Mouse (Mus musculus) natural killer cell, adult 2 months (primary cell): Measurements from ENCODE around the gene Mfsd4a.

Source experiments
- DNase-seq, 2 experiments: peaks; one replicate each; pipeline ENCODE4 v3.0.0; 2022; ENCODE audit warnings: low spot score in 2 of 2

Mfsd4a gene

DNA sequence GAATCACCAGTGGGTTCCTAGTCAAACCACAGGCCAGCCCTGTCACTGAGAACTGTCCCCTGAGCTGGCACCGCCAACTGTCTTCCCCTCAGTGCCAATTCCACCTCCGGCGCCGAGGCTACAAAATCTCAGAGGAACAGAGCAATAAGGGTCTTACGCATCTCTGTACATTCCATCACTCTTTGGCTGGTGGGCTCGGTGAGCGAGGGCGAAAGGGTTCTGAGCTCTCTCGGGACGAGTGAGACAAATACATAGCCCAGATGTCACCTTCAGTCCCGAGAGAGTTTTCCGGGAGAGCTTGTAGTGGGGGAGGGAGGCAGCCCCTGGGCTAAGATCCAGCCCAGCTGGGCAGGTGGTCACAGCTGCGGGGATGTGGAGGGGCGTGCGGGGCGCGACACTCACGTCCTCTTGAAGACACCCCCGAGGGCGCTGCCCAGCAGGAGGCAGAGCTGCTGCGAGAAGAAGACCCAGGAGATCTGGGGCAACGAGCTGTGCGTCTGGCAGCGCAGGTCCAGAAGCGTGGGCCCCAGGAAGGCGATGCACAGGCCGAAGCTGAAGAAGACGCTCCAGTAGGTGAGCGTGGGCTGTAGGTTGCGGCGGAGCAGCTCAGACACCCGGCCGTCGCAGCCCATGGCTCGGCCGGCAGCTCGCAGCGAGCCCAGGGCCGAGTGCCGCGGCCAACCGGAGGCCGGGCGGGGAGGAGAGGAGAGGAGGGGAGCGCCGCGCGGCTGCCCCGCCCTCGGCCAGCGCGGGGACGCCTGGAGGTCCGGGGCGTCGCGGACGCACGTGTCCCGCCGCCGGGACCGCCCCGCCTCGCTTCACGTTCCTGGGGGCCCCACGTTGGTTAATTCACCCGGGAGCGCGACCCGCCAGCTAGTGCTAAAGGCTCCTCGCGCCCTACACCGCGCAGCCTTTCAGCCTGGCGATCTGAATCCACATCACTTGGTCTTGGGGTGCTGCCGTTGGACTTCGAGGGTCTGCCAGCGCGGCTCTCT, at the start of gene Mfsd4a:
TSS of gene Mfsd4a (minus strand) at position 802 of the 995 bp plus-strand sequence.
- peak in 1 of 2 experiments; percentile 2 for DNase-seq

DNA sequence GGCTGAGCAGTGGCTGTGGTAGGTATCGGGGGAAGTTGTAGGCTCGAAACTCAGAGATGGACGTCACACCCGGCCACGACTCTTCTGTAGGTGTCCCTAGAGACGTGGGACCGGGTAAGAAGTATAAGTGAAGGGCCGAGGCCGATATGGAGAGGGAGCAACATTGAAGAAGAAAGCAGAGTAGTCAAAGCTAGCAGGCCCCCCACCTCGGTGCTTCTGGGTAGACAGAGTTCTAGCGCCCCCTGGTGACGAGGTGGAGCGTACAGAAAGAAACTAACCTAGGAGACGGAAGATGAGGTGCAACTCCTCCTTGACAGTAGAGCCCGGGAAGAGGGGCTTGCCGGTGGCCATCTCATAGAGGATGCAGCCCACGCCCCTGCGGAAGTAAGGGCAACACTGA, 48.7 kb upstream of the Mfsd4a start:
- peak; percentile 47 to 77 for DNase-seq

DNA sequence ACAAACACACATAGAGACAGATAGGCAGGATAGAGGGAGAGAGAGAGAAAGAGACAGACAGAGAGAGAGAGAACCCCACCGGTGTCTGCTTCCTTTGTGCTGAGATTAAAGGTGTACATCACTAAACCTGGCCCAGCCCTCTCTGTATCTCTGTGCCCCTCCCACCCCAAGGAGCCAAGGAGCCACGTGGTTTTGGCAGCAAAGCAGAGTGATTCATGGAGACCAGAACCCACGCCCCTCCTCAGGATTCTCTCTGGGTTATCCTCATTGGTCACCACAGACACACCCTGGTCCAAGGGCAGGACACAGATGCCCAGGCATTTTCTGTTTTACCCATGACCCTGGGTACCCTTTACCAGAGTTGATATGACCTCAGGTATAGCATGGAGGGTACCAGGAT, 45.2 kb upstream of the Mfsd4a start:
- no peak for DNase-seq

DNA sequence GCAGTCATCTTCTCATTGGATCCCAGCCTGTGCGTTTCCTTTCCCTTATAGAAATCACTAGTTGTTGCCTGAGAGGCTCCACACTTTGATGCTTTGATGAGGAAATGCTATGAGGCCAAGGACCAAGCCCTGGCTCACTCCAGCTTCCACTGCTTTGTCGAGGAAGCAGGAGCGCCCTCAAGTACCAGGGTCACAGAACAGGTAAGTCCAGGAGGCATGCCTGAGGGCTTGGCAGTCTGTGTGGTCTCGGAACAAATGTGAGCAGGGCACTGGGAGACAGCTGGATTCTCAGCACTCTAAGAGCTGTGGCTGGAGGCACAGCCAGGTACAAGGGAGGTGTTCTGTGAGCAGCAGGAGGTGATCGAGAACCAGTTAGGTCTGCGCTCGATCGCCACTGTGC, 44.6 kb upstream of the Mfsd4a start:
- no peak for DNase-seq

DNA sequence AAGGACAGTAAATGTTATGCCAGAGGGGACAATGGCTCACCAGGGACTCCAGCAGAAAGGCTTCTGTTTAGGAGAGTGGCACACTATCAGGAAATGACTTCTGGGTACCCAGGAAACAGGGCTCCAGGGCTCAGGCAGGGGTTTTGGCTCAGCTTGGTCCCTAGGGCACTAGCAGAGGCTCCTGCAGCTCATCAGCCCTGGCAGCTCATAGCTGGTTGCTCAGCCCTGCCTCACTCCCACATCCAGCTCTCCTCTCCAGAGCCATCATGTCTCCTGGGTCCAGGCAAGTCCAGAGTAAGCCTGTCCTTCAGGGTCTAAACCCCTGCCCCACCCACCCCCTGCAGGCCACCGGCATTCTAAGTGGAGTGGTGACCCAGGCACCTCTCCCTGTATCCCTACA, 43.5 kb upstream of the Mfsd4a start:
- no peak for DNase-seq

DNA sequence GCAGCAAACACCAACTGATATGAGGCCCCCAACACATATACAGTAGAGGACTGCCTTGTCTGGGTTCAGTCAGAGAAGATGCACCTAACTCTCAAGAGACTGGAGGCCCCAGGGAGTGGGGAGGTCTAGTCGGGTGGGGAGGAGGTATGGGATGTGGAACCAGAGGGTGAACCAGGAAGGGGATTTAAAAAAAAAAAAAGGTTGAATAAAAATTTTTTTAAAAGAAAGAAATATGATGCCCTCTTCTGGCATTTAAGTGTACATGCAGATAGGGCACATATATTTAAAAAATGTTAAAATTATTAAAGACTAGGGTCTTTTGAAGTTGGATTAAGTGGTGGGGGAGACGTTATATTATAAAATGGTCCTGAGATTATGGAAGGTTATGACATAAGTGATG, 41.5 kb upstream of the Mfsd4a start:
- no peak for DNase-seq

DNA sequence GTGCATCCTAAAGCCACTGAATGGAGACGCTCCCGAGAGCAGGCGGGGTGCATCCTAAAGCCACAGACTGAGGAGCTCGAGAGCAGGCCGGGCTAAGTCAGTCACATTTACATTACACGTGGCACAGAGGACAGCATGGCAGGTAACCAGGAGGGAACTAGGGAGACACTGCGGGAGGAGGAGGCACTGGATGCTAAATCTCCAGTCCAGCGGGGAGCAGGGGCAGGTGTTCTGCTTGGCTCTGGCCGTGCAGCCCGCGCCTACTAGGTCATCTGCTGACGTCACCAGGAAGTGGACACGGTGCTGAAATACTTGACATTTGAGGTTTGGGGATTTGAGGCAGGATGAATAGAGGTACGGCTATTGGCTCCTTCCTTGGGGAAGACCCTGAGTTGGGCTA, 36.5 kb upstream of the Mfsd4a start:
- DNase-seq = no peak

DNA sequence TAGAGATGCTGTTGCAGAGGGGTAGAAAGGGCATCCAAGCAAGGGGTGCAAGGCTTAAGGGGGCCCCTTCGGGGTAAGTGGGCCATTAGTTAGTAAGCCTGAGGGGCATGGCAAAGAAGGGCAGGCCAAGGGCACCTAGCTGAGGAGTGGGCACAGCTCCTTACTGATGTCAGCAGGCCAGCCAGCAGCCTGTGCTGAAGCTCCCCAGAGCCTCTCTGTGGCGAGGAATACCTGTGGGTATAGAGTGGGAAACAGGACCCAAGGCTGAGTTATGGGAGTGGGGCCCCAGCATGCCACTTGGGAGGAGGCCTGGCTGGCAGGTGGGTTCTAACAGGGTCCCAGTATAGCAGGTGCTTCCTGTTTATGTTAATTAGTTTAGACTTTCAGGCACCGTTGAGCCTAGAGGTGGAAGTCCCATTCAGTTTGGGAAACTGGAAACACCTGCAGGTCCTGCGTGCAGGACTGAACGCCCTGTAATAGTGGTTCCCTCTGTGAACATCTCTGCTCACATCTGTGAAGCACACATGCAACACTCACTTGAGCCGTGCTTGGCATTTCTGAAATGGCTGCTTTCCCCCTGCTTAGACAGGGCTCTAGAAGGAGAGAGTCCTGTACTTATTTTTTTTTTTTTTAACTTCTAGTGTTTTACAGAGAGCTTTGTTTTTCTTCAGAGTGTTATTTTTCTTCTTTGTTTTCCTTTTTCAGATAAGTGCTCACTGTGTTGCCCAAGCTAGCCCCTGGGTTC, 34.3 kb upstream of the Mfsd4a start:
- DNase-seq = no peak

DNA sequence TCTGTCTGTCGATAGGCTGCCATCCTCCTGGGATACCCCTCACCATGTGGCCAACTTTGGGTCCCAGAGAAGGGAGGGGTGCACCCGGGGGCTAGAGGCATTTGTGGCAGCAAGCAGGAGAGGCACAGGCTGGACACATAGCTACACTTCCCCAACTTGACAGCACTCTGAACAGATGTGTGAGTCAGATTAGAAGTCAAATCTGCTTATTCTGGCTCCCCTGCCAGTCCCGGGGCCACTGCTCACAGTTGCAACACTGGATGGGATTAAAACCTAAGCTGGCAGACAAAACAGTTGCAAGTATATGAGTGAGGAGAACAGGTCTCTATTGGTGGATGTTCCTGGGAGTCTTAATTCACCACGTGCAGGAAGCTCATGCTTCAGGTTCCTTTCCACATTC, 31.9 kb upstream of the Mfsd4a start:
- no peak for DNase-seq

DNA sequence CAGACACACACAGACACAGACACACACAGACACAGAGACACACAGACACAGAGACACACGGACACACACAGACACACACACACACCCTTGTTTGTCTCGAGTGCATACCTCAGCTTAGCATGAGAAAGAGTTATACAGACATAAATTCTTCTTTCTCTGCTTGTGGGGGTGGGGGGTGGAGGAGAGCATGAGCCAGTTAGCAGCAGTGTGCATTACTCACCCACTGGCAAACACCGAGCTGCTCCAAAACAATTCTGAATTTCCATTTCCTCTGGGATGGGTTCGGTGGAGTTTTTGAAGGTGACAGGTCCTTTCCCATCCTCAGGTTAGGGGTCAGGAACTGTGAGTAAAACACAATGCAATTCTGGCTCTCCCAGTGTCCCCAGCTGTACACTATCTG, 31.2 kb upstream of the Mfsd4a start:
- no peak for DNase-seq

DNA sequence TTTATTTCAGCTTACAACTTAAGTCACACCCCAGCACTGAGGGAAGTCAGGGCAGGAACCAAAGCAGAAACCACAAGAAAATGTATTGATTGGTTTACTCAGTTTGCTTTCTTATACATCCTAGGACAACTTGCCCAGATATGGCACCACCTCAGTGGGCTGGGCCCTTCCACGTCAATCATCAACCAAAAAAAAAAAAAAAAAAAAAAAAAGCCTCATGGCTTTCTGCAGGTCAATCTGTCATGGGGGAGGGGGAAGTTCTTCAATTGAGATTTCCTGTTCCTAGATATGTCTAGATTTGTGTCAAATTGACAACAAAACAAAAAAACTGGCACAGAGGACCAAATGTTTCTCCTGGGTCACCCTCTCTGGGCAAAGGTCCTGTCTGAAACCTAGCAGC, 30.2 kb upstream of the Mfsd4a start:
- no peak for DNase-seq

DNA sequence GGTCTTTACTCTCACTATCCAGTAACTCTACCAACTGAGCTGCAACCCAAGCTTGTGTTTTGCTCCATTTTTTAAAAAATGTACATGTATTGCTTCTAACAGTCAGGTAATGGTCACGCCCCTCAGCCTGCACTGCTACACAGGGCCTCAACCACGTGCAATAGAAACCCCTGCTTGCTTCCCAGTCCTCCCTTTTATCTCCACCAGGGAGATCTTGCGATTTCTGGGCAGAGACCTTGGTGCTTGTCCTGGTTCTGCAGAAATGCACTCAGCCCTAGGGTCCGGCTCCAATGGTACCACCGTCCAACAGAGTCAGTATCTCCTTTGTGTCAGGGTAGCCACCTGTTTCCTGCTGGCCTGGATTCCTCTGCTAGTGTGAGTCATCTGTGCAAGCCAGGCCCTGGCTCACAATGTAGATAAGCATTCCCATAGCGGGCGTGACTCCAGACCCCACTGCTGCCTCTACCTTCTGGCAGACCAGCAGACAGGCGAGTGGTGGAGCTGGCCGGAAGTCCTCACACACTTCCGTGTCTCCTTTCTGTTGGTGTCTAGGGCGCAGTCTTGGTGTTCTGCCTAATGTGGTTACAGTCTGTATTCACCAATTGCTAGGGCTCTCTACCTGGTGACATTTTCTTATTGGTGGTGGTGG, 27.6 kb upstream of the Mfsd4a start:
- DNase-seq = peak in 1 of 2 experiments; percentile 23

DNA sequence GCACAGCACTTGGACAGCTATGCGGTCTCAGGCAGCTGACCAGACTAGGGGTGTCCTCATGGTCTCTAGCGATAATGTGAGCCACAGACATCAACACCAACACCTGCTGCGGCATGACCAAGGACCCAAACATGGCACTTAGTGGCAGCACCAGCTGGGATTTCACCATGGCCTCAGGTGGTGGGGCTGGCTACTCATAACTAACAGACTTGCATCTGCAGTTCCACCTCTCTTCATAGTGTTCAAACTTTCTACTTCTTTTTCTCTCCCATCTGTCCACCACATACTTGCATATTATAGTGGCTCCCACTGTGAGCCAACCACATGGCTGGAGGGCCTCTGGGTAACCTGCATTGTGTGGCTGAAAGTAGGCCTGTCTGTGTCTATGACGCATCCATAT, 25.4 kb upstream of the Mfsd4a start:
- no peak for DNase-seq

DNA sequence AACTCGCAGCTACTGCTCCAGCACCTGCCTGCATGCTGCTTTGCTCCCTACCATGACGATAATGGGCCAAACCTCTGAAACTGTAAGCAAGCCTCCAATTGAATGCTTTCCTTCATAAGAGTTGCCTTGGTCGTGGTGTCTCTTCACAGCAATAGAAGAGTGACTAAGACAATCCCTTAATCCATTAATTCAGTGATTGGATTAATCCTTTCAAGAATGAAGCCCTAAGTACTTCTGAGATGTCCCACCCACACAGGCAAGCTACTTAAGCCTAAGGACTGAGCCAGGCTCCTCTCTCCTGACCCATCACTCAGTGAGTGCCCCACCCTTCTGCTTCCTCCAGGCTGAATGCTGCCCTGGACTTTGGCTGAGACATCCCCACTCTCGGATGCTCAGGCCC, 22.4 kb upstream of the Mfsd4a start:
- DNase-seq = no peak

DNA sequence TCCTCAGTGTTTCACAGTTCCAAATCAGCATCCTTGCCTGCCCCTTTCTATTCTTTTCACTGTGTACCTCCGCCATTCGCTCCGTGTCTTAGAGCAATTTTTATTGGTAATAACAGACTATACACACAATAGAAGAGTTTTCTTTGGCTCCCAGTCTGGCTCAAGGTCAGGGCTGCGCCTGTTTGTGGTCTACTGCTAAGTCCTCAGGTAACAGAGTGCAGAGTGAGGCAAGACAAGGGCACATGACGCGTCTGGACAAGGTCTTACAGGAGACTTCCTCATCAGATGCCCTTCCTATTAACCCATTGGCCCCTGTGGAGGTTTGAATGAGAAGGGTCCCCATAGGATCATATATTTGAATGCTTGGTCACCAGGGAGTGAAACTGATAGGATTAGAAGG, 21.9 kb upstream of the Mfsd4a start:
- no peak for DNase-seq

DNA sequence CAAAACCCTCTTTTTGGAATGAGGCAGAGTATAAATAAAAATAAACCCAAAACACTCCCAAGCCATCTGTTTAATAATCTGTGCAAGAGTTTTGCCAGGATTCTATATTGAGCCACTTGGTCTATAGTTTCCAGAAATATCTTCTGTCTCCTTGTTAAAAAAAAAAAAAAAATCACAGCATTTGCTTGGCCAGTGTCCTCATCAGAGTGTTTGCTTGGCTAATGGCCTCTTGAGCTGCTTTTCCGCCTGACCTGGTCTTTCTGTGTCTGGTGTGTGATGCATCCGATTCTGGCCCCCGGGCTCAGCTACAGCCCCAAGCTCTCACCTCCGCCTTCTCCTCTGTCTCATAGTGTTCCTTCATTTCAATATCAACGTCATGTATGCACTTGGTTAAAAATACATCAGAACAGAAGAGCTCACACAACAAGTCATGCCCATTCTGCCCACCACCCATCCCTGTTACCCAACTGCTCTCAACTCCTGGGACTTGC, 20.4 kb upstream of the Mfsd4a start:
- DNase-seq = no peak

DNA sequence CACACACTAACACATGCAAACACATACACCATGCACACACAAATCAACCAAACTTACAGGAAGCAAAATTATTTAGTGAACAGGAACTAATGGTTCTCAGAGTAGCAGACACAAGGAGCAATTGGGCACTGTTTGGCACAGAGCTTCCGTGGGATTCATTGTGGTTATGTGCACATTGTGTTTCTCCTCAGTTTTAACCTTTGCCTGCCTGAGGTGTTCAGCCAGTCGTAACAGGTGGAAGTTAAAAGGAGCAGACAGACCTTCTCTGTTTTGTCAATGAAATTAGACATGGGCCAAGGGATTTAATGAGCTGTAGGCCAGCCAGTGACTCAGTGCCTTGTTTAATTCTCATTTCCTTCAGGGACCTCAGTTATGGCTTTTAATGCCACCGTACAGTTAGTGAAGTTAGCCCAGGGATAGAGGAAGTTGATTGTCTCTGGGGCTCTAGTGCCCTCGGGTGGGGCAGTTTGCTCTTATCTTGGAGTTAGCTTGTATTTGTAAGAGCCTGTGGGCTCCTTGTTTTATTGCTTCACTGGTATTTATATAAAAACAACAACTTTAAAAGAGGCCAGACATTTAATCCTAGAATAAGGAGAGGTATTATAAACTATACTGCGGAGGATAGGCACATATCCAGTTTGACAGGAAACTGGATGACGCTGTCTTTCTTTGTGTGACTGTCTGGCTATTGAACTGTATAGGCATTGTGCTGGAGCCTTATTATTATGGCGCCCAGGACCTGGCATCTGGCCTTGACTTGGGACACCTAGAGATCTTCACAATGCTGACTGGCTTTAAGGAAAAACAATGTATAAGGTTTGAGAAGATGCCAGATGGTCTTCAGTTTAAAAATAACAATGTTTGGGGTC, 17.6 kb upstream of the Mfsd4a start:
- no peak for DNase-seq

DNA sequence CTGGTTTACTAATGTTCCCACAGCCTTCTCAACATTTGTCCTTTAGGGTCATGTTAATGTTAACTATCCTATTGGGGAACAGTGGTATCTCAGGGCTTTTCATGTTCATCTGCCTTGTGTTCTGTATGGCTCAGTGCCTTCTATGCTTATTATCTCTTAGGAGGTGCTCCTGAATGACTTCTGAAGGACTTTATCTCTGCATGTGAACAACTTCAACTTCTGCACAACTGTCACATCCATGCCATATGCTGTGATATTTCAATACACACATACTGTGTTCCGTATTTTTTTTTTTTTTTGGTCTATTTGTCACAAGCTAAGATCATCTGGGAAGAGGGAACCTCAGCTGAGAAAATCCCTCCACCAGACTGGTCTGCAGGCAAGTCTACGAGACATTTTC, 10.6 kb upstream of the Mfsd4a start:
- DNase-seq = no peak

DNA sequence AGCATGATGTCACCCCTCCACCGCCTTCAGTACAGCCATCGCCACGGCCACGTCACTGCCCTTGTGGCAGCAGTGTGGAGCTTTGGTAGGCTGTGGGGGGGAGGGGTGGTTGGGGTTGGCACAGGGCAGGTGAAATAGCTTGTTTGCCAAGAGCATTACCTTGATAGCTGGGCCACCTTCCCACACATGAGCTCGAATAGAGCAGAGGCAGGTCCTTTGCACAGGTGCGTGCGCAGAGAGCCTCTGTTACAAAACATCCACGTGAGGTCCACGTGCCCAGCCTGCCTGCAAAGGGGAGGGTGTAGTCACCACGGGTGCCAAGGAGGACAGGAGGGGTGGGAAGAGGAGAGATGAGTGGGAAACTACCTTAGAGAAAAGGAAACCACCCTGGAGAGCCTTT, 7.7 kb upstream of the Mfsd4a start:
- DNase-seq = no peak

DNA sequence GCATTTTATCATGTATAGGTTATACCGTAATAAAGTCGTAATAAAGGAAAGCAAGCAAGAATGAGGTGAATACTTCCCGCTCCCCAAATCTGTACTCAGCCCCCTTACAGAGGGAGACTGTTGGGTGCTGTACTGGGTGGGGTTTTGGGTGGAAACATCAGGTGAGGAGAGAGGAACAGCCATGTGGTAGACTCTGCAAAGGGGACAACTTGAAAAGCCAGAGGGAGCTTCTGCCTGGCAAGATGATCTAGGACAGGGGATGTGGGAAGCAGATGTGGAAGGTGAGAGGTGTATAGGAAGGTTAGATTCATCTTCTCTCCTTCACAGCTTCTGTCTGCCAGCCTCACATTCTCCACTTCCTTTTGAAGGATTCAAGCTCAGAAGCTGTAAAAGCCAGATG, 2.8 kb upstream of the Mfsd4a start:
- no peak for DNase-seq

DNA sequence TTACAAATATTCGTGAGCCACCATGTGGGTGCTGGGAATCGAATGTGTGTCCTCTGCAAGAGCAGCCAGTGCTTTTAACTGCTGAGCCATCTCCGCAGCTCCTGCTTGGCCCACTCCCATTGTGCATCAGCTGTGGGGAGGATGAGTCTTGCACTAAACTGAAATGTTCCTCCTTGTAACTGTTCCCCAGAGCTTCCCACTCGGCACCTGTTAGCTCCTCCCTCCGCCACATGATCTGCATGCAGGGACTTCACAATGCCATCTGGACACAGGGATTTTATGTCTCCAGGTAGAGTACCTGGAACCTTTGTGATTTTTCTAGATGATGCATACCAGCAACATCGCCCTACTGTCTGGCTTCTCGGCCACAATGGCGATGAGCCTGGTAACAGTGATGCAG, 1.6 kb upstream of the Mfsd4a start:
- DNase-seq = no peak
